Comparison of ENCODE assay signal across 9 mouse cellular contexts in the genomic region with DNA sequence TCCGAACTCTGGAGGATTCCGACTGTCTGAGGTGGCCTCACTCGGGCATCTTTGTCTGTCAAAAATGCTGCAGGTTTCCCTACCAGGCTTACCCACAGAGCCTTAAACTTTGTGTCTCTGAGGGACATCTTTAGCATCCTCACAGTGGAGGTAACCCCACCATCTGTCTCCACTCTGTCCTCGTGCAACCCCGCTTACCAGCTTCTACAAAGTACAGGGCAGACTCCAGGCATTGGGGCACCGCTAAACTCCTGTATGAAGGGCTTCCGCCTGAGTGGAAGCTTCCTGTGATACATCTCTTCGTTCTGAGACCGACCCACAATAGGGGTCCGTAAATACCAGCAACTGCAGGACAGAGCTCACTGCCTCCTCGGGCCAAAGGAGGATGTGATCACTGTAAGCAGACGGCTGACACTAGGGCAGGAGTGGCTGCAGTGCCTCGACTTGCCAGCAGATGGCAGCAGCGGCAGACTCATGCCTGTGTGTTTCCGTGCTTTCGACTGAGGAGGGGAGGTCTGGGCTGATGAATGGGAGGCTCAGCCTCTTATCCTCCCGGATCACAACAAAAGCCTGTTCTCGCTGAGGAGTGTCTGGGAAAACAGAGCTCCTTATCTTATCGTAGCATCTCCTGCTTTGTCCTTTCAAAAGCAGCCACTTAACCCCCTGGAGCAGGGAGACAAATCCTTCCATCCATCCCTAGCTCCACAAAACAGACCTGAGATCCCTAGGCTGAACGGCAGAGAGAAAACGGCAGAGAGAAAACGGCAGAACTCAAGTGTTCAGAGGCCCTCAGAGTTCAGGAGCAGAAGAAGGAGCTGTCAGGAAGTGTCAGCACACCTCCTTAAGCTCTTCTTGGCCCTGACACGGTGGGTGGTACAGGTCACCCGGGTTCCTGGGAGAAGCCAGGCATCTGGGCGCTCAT.
DNase-seq lines count a peak whose midpoint lies in the region; ATAC-seq and TF ChIP-seq lines count a peak whose summit lies in the region.
"Had no signal": no experiment of that assay in that cellular context is flagged by ENCODE, and none has a peak within 500 bp of the region (broad histone marks: within the 10 kb centered on the region; RNA-seq: fewer than 3 reads in every experiment).

No protein-coding gene starts in this region.

- peak overlapping the region; percentile 39 for H3K4me2 ChIP-seq in forebrain, embryonic 14.5 days (ENCODE audit: low read length)

- peak; percentile 94 for DNase-seq in forebrain, embryonic 14.5 days (ENCODE audit: low spot score)
- peak; percentile 90 to 94 for DNase-seq in heart, postnatal 14 days
- peak; percentile 35 for DNase-seq in large intestine, adult 2 months (ENCODE audit: low read depth, low spot score)
- peak; percentile 77 to 80 for DNase-seq in lung, adult 18-20 months
- DNase-seq in thymus, adult 2 months = peak; percentile 90

- H3K9ac ChIP-seq in ES-Bruce4 (ENCODE audit: low read depth, poor library complexity, severe bottlenecking) = no peak overlapping the region
- peak overlapping the region; percentile 17; the same call in 1 of the 2 replicates for H3K9ac ChIP-seq in forebrain, embryonic 14.5 days (ENCODE audit: low read length)

- TF ChIP-seq EP300 in ES-Bruce4 (IDR thresholded peaks at IDR 0.05; ENCODE audit: insufficient read depth, low read depth, low read length) = peak; percentile 51; the same call in 1 of the 2 replicates

- peaks cover 4% of the 10 kb centered on the region for H3K4me1 ChIP-seq in ES-Bruce4 (ENCODE audit: control insufficient read depth, insufficient read depth, low read length)
- H3K4me1 ChIP-seq in forebrain, embryonic 14.5 days (ENCODE audit: control insufficient read depth, insufficient read depth, low read length) = no peaks in the 10 kb centered on the region
- peaks cover 11% of the 10 kb centered on the region for H3K4me1 ChIP-seq in olfactory bulb, adult 2 months (ENCODE audit: control insufficient read depth, insufficient read depth, low read length)
- H3K4me1 ChIP-seq in thymus, adult 2 months (replicated peaks; ENCODE audit: control insufficient read depth, insufficient read depth, low read length) = no peaks in the 10 kb centered on the region; the same call in 1 of the 2 replicates

- no peaks in the 10 kb centered on the region for H3K36me3 ChIP-seq in ES-Bruce4 (ENCODE audit: control insufficient read depth, insufficient read depth, low read length, poor library complexity, severe bottlenecking)
- no peaks in the 10 kb centered on the region for H3K36me3 ChIP-seq in forebrain, embryonic 14.5 days (ENCODE audit: control insufficient read depth, insufficient read depth, low read length)
- no peaks in the 10 kb centered on the region for H3K36me3 ChIP-seq in thymus, adult 2 months (ENCODE audit: control insufficient read depth, insufficient read depth, low read length)

- no peak overlapping the region for H3K4me3 ChIP-seq in ES-Bruce4 (ENCODE audit: low read depth, low read length)
- H3K4me3 ChIP-seq in forebrain, embryonic 14.5 days (ENCODE audit: low read depth, low read length) = no peak overlapping the region
- H3K4me3 ChIP-seq in olfactory bulb, adult 2 months (ENCODE audit: insufficient read depth, low read depth, low read length) = no peak overlapping the region
- no peak overlapping the region for H3K4me3 ChIP-seq in thymus, adult 2 months (ENCODE audit: control insufficient read depth, insufficient read depth, low read length)

- no peaks in the 10 kb centered on the region for H3K9me3 ChIP-seq in ES-Bruce4 (replicated peaks; ENCODE audit: control insufficient read depth, insufficient read depth, low read length, poor library complexity, severe bottlenecking)
- H3K9me3 ChIP-seq in forebrain, embryonic 14.5 days (replicated peaks; ENCODE audit: control insufficient read depth, low read length) = no peaks in the 10 kb centered on the region

- no peaks in the 10 kb centered on the region for H3K27me3 ChIP-seq in ES-Bruce4 (ENCODE audit: control insufficient read depth, insufficient read depth, low read length, poor library complexity, severe bottlenecking)
- H3K27me3 ChIP-seq in forebrain, embryonic 14.5 days (replicated peaks; ENCODE audit: control insufficient read depth, insufficient read depth, low read length) = no peaks in the 10 kb centered on the region
- no peaks in the 10 kb centered on the region for H3K27me3 ChIP-seq in thymus, adult 2 months (ENCODE audit: control insufficient read depth, insufficient read depth, low read length)

- intact Hi-C loops in heart, postnatal 14 days (cut with DNase I) = loop anchor here (2.0 to 10.0 kb wide), 4 partner anchors 347 to 1073 kb away; a partner anchor contains a TSS

- H3K27ac ChIP-seq in ES-Bruce4 (ENCODE audit: insufficient read depth, low read length) = no peak overlapping the region
- no peak overlapping the region for H3K27ac ChIP-seq in forebrain, embryonic 14.5 days (ENCODE audit: low read depth, low read length)
- no peak overlapping the region for H3K27ac ChIP-seq in olfactory bulb, adult 2 months (ENCODE audit: insufficient read depth, low read depth, low read length)
- no peak overlapping the region for H3K27ac ChIP-seq in thymus, adult 2 months (ENCODE audit: control insufficient read depth, insufficient read depth, low read length)
- H3K27ac ChIP-seq: macrophage had no signal

- 20% methylated on average over 25 of the region's 25 CpGs for WGBS in forebrain, embryonic 14.5 days
- WGBS in large intestine, adult 2 months = 24% methylated on average over 25 of the region's 25 CpGs
- WGBS in olfactory bulb, adult 2 months = 20% methylated on average over 25 of the region's 25 CpGs
- WGBS in thymus, adult 2 months = 34% methylated on average over 25 of the region's 25 CpGs

- no peak for TF ChIP-seq POLR2A in ES-Bruce4 (IDR thresholded peaks at IDR 0.05; ENCODE audit: insufficient read depth, low read length)
- no peak for TF ChIP-seq POLR2A in olfactory bulb, adult 2 months (IDR thresholded peaks at IDR 0.05; ENCODE audit: insufficient read depth, low read depth, low read length)
- no peak for TF ChIP-seq POLR2A in thymus, adult 2 months (IDR thresholded peaks at IDR 0.05; ENCODE audit: control insufficient read depth, extremely low read depth, insufficient read depth, low read length, poor library complexity)

- ATAC-seq in cerebellum, adult (ENCODE audit: insufficient number of reproducible peaks, low FRiP score, low TSS enrichment) = peak; percentile 71
- ATAC-seq in forebrain, embryonic 14.5 days = peak; percentile 92

- TF ChIP-seq CTCF in ES-Bruce4 (IDR thresholded peaks at IDR 0.05; ENCODE audit: low read depth, low read length) = peak; percentile 99
- TF ChIP-seq CTCF in olfactory bulb, adult 2 months (IDR thresholded peaks at IDR 0.05; ENCODE audit: insufficient read depth, low read depth, low read length) = peak; percentile 93
- TF ChIP-seq CTCF in thymus, adult 2 months (IDR thresholded peaks at IDR 0.05; ENCODE audit: borderline replicate concordance, control insufficient read depth, extremely low read depth, insufficient read depth, low read length, poor library complexity) = peak; percentile 97

Comparison
In these comparisons a context has a peak if more than half of its experiments do, and no peak if none do; other contexts are left out.
1. DNase-seq: peak in every context shown above with its lines; median percentile 94 in forebrain, embryonic 14.5 days; 92 in heart, postnatal 14 days; 90 in thymus, adult 2 months; 78 in lung, adult 18-20 months; 35 in large intestine, adult 2 months.